Mouse (Mus musculus) B cell, adult (primary cell): ENCODE measurements around the gene Prrx2. TPM values are rescaled to one million over a fixed set of nuclear protein-coding genes. Genes with fewer than 3 reads are reported as not detected.

ENCODE experiments used
- total RNA-seq: library from RNA; stranded (reverse); gene quantifications from 4 replicates; pipeline ENCODE4 v1.2.4, GENCODE M21; 2023; ENCODE audit not compliant: inconsistent age

Prrx2 gene
- 0.48 to 0.51 TPM in 2 of 4 replicates, not detected in the others for total RNA-seq

GRCm38 (mm10) chr2:30834373-30835022 is at the start of gene Prrx2:
Gene Prrx2, plus strand, starts transcription at chr2:30834972.

DNA sequence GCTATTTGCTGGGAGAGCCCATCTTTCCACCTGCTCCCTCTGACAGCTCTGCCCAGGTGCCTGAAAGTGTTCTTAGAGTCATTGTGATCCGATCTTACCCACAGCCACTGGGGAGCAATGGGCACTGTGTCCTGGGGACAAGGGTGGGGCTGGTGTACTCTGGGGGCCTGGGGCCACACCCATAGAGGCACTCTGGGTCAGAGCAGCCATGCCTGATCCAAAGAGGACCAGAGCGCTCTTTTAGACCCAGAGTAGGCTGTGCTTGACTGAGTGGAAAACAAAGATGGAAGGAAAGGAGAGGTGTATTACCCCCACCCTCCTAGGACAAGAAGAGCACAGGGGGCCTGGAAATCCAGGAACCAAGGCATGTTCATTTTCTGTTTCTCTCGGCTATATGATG is 31.2 kb upstream of the Prrx2 start, which contains the start of gene 1700001O22Rik:
1700001O22Rik (minus strand) TSS at position 58 of the 400 bp plus-strand sequence.

DNA sequence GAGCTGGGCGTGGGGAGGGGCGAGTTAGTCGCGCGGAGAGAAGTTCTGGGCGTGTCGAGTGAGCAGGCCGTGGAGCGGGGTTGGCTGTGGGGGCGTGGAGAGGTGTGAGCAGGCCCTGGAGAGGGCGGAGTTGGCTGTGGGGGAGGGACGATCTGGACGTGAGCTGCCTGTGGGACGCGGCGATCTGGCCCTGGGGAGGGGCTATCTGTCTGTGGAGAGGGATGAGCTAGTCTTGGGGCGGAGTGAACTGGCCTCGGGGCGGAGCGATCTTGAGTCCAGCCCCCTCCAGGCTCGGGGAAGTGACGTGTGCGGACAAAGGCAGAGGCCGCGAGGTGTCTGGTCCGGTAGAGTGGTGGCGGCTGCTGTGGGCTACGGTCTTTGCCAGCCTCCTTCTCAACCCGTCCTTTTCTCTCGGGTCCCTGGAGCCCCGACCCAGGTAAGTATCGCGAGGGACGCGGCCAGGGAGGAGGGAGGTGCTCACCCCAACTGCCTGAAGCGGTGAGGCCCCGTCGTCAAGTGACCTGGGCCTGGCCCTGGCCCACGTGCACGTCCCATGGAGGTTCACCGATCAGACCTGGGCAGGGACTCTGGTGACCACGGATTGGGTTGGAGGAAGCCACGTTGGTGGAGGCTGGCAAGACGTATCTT is 27.0 kb upstream of the Prrx2 start, which contains the start of gene Ntmt1:
Ntmt1 (plus strand) TSS at position 179 of the 648 bp plus-strand sequence.

GRCm38 (mm10) chr2:30830283-30830795 is 4.4 kb upstream of the Prrx2 start, which contains the start of gene Asb6:
Gene Asb6, minus strand, starts transcription at chr2:30830333.

GRCm38 (mm10) chr2:30929483-30930045 is 94.8 kb downstream of the Prrx2 start, which contains the start of gene Ptges:
Gene Ptges, minus strand, starts transcription at chr2:30929863.

Other genes starting within 250 kb of the Prrx2 start
- gene Cstad, start 239.9 kb upstream of the Prrx2 start, total RNA-seq, result 4.6 to 7.9 TPM (median 5.7 TPM) in 4 replicates
- 0.77 to 0.96 TPM in 2 of 4 replicates, not detected in the others for gene 1700001O22Rik, start 31.3 kb upstream of the Prrx2 start, total RNA-seq
- 29.1 to 35.1 TPM (median 32.4 TPM) in 4 replicates for gene Ntmt1, start 27.1 kb upstream of the Prrx2 start, total RNA-seq
- 31.2 to 40.0 TPM (median 36.7 TPM) in 4 replicates for gene Asb6, start 4.6 kb upstream of the Prrx2 start, total RNA-seq
- gene Ptges, start 94.9 kb downstream of the Prrx2 start, total RNA-seq, result not detected in 4 replicates
- gene Tor1b, start 118.0 kb downstream of the Prrx2 start, total RNA-seq, result 44.0 to 57.3 TPM (median 56.3 TPM) in 4 replicates
- gene Tor1a, start 133.0 kb downstream of the Prrx2 start, total RNA-seq, result 37.9 to 42.4 TPM (median 41.0 TPM) in 4 replicates
- 111 to 133 TPM (median 114 TPM) in 4 replicates for gene BC005624, start 147.2 kb downstream of the Prrx2 start, total RNA-seq
- 13.9 to 22.1 TPM (median 19.5 TPM) in 4 replicates for gene Usp20, start 147.3 kb downstream of the Prrx2 start, total RNA-seq